Mouse (Mus musculus) liver, embryonic 16.5 days (tissue): ENCODE data around the gene Capn7. TPM values are rescaled to one million over a fixed set of nuclear protein-coding genes. Genes with fewer than 3 reads are reported as not detected.

ENCODE experiments used
- ATAC-seq: fragments of 200-750 bp; cut with Nextera tagmentation; 2 replicates; pipeline ENCODE4 v1.8.0; 2017; ENCODE audit warnings: low read depth, mild to moderate bottlenecking, moderate number of reproducible peaks, moderate library complexity
- H3K27ac ChIP-seq: fragments of 300-500 bp; sonication (generic); 2 replicates; pipeline ENCODE4 v1.5.1; 2014; ENCODE audit warnings: mild to moderate bottlenecking, low read length
- H3K27me3 ChIP-seq: fragments of 300-500 bp; sonication (generic); 2 replicates; pipeline ENCODE4 v1.6.1; 2014; ENCODE audit warnings: low read depth, low read length, mixed read lengths; ENCODE audit not compliant: control insufficient read depth, insufficient read depth
- H3K36me3 ChIP-seq: fragments of 300-500 bp; sonication (generic); 2 replicates; pipeline ENCODE4 v1.6.1; 2014; ENCODE audit warnings: mild to moderate bottlenecking; ENCODE audit not compliant: control insufficient read depth, insufficient read depth
- H3K4me1 ChIP-seq: fragments of 300-500 bp; sonication (generic); 2 replicates; pipeline ENCODE4 v1.6.1; 2014; ENCODE audit warnings: low read depth, low read length, mixed read lengths; ENCODE audit not compliant: control insufficient read depth
- H3K4me2 ChIP-seq: fragments of 300-500 bp; sonication (generic); 2 replicates; pipeline ENCODE4 v1.6.1; 2014; ENCODE audit warnings: low read depth, low read length, mixed read lengths
- H3K4me3 ChIP-seq: fragments of 300-500 bp; sonication (generic); 2 replicates; pipeline ENCODE4 v1.5.1; 2014; ENCODE audit warnings: low read depth, mild to moderate bottlenecking, low read length
- H3K9ac ChIP-seq: fragments of 300-500 bp; sonication (generic); 2 replicates; pipeline ENCODE4 v1.6.1; 2014; ENCODE audit warnings: low read depth, low read length
- H3K9me3 ChIP-seq: fragments of 300-500 bp; sonication (generic); replicated peaks from 2 replicates; pipeline ENCODE4 v1.6.1; 2016; ENCODE audit warnings: low read length; ENCODE audit not compliant: control insufficient read depth
- WGBS: fragments of 180-500 bp; shearing (Covaris S2); extraction: QIAGEN DNeasy Blood & Tissue Kit; methylation state at CpG from one replicate; pipeline ENCODE4 v1.1.7; 2014; ENCODE audit not compliant: insufficient replicate concordance; 5-methylcytosine and 5-hydroxymethylcytosine counted together
- polyA plus RNA-seq: library from polyadenylated mRNA; unstranded; fragments of >200 nt; fragmentation: Nextera tagmentation; extraction: Ambion mirVana; gene quantifications from 2 replicates; pipeline ENCODE4 v1.2.1, GENCODE M21; 2015

Capn7 gene
- polyA plus RNA-seq, 1 experiment from 2014 or later: 15.0 TPM

DNA sequence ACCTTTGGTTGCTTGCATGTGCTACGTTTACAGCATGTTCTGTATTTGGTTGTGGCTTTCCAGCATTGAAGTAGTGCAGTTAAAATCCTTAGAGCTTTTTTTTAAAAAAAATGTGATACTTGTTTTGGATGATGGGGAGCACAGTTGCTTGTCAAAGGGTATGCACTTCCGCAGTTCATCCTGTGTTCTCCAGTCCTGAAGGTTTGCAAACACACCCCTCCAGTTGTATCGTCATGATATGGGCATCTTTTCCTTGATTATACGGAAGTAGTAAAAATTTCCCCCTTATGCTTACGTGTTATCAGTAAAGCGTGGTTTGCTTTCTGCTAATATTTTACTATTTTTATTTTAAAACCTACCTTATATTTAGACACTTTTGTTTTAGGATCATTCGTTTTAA is 968 bp downstream of the Capn7 start:
- Histone ChIP-seq H3K4me3 (peak overlapping the region; percentile 94), H3K4me1 (peaks cover 19% of the 10 kb centered on the region), H3K27ac (peak overlapping the region; percentile 90), H3K4me2 (peak overlapping the region; percentile 75), H3K9me3 (no peaks in the 10 kb centered on the region), H3K9ac (peak overlapping the region; percentile 90), H3K36me3 (no peaks in the 10 kb centered on the region; the same call in 1 of the 2 replicates), H3K27me3 (no peaks in the 10 kb centered on the region)
- WGBS: 10% methylated on average over 7 of the region's 7 CpGs
- ATAC-seq: no peak

DNA sequence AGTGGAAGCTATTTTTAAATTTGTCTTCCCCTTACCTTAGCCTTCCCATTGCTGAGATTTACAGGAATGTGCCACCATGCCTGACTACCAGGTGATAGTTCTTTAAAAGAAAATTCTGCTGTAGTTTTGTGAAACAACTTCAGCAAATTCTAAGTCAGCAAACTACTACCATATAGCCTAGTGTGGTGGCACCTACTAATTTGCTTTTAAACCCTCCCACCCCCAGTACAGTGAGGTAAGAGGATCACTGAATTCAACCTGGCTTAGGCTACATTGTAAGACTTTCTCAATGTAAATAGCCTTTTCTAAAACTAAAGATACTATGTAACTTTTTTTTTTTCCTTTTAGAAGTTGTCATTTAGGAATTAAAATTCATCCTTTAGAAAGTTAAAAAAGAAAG is 1.5 kb downstream of the Capn7 start:
- ATAC-seq: no peak
- H3K27ac ChIP-seq: no peak overlapping the region
- no peaks in the 10 kb centered on the region for H3K27me3 ChIP-seq
- H3K4me1 ChIP-seq: peaks cover 19% of the 10 kb centered on the region
- H3K9ac ChIP-seq: no peak overlapping the region; the same call in 1 of the 2 replicates
- no peaks in the 10 kb centered on the region for H3K9me3 ChIP-seq
- peak overlapping the region; percentile 94 for H3K4me3 ChIP-seq
- H3K4me2 ChIP-seq: peak overlapping the region; percentile 75
- no peaks in the 10 kb centered on the region; the same call in 1 of the 2 replicates for H3K36me3 ChIP-seq

DNA sequence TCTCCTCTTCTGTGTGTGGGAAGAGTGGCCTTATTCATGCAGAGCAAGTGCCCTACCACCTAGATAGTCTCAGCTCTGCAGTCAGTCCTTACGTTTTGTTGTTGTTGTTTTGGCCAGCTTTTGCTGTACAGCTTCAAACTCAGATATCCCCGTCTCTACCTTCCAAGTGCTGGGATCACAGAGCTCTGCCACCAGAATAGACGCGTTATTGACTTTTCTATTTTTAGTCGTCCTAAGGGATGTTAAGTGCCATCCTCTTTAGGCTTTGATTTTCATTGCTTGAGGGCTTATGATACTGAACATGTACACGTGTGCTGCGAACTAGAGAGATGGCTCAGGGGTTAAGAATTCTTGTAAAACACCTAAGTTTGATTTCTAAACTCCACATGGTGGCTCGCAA is 6.8 kb downstream of the Capn7 start:
- Histone ChIP-seq H3K9ac (no peak overlapping the region), H3K36me3 (peaks cover 13% of the 10 kb centered on the region), H3K4me3 (no peak overlapping the region), H3K27ac (no peak overlapping the region), H3K27me3 (no peaks in the 10 kb centered on the region), H3K4me1 (peaks cover 7% of the 10 kb centered on the region; the same call in 1 of the 2 replicates), H3K9me3 (no peaks in the 10 kb centered on the region), H3K4me2 (no peak overlapping the region)
- 71% methylated on average over 8 of the region's 8 CpGs for WGBS
- no peak for ATAC-seq

DNA sequence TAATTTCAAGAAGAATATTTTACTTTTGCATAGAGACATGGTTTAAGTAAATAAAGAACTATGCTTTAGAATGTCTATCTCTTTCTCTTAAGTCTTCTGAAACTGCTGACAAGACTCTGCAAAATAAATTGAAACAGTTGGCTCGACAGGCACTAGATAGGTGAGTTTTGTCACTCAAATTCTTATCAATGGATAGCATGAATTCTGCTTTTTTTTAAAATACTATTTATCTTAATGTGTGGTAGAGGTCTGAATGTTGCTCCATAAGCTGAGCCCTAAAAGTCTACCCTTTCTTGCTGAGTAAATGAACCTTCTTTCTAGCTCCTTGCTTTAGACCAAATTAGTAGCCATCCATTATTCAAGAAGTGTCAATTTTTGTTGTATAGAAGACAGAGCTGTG is 8.9 kb downstream of the Capn7 start:
- 15% methylated on average over 1 of the region's 1 CpGs for WGBS
- no peaks in the 10 kb centered on the region for H3K9me3 ChIP-seq
- peaks cover 13% of the 10 kb centered on the region for H3K36me3 ChIP-seq
- ATAC-seq: 0 out of 2 replicates have a peak, but pooled peaks have one; percentile 39
- no peak overlapping the region for H3K9ac ChIP-seq
- H3K27ac ChIP-seq: no peak overlapping the region
- peaks cover 2% of the 10 kb centered on the region; the same call in 1 of the 2 replicates for H3K4me1 ChIP-seq
- H3K4me3 ChIP-seq: no peak overlapping the region
- no peaks in the 10 kb centered on the region for H3K27me3 ChIP-seq
- H3K4me2 ChIP-seq: no peak overlapping the region

DNA sequence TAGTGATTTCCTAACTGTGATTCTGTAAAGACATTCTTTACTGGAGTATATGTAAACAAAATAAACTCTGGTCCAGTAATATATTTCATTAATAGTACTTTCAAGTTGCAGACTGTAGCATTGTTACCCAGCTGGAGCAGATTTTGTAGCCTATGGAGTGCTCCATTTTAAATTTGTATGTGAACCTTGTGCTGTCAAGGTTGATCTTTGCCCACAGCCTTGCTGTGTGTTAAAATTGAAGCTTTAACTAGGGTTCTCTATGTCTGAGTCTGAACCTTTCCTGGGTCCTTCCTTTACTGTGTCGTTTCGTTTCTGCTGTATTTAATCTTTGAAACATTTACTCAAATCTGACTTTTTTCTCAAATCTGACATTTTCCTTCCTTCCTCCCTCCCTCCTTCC is 25.8 kb downstream of the Capn7 start:
- 59% methylated on average over 2 of the region's 2 CpGs for WGBS
- H3K27ac ChIP-seq: no peak overlapping the region
- no peak overlapping the region for H3K9ac ChIP-seq
- no peak for ATAC-seq
- H3K9me3 ChIP-seq: no peaks in the 10 kb centered on the region
- H3K4me3 ChIP-seq: no peak overlapping the region
- H3K4me2 ChIP-seq: no peak overlapping the region
- H3K27me3 ChIP-seq: no peaks in the 10 kb centered on the region
- H3K36me3 ChIP-seq: peaks cover 23% of the 10 kb centered on the region
- H3K4me1 ChIP-seq: no peaks in the 10 kb centered on the region

DNA sequence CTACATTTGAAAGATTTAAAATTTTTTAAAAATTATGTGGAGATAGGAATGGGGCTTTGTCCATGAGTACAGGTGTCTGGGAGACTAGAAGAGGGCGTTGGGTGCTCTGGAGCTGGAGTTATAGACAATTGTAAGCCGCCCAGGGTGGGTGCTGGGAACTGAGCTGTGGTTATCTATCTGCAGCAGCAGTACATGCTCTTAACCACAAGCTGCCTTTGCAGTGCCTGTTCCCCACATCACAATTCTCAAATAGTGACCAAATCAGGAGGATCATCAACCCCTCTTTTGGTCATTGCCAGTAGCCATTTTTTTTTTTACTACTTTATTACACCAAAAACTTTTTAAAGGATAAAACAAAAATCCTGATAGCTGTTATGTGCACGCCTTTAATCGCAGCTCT is 28.2 kb downstream of the Capn7 start:
- no peaks in the 10 kb centered on the region for H3K27me3 ChIP-seq
- H3K9ac ChIP-seq: no peak overlapping the region
- 58% methylated on average over 4 of the region's 4 CpGs for WGBS
- peak; percentile 71 for ATAC-seq
- H3K4me3 ChIP-seq: no peak overlapping the region
- H3K4me2 ChIP-seq: no peak overlapping the region
- no peaks in the 10 kb centered on the region for H3K9me3 ChIP-seq
- no peak overlapping the region for H3K27ac ChIP-seq
- no peaks in the 10 kb centered on the region for H3K4me1 ChIP-seq
- H3K36me3 ChIP-seq: peaks cover 18% of the 10 kb centered on the region

DNA sequence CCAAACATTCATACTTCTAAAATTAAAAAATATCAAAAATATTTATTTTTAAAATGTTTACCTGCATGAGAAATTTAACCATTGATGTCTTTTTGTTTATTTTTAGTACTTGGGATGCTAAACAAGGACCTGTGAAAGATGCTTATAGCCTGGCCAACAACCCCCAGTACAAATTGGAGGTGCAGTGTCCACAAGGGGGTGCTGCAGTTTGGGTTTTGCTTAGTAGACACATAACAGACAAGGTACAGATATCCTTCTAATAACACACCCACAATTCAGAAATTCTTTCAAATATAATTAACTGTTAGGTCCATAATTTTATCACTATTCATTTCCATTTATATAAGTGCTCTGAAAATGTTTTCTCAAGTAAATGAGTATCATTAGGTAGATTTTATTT is 28.9 kb downstream of the Capn7 start:
- Histone ChIP-seq H3K36me3 (peaks cover 20% of the 10 kb centered on the region), H3K9ac (no peak overlapping the region), H3K4me2 (no peak overlapping the region), H3K27me3 (no peaks in the 10 kb centered on the region), H3K27ac (no peak overlapping the region), H3K4me1 (no peaks in the 10 kb centered on the region), H3K4me3 (no peak overlapping the region), H3K9me3 (no peaks in the 10 kb centered on the region)
- ATAC-seq: no peak

DNA sequence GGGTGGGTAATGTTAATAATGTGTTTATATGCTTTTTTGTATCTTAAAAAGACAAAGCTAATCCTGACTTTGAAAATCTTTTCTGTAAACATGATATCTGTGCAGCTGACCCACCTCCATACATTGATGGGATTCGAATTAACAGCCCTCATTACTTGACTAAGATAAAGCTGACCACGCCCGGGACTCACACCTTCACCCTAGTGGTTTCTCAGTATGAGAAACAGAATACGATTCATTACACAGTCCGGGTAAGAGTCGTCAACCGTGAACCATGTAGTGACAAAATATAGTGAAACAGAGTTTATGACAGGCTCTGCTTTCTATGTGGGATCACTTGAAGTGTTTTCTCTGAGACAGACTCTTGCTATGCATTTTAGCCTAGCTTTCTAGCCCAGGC is 31.5 kb downstream of the Capn7 start:
- H3K27ac ChIP-seq: no peak overlapping the region
- no peak for ATAC-seq
- H3K4me3 ChIP-seq: no peak overlapping the region
- no peak overlapping the region for H3K9ac ChIP-seq
- no peaks in the 10 kb centered on the region for H3K27me3 ChIP-seq
- H3K9me3 ChIP-seq: no peaks in the 10 kb centered on the region
- H3K4me2 ChIP-seq: no peak overlapping the region
- WGBS: 69% methylated on average over 7 of the region's 7 CpGs
- no peaks in the 10 kb centered on the region for H3K4me1 ChIP-seq
- peaks cover 29% of the 10 kb centered on the region for H3K36me3 ChIP-seq

DNA sequence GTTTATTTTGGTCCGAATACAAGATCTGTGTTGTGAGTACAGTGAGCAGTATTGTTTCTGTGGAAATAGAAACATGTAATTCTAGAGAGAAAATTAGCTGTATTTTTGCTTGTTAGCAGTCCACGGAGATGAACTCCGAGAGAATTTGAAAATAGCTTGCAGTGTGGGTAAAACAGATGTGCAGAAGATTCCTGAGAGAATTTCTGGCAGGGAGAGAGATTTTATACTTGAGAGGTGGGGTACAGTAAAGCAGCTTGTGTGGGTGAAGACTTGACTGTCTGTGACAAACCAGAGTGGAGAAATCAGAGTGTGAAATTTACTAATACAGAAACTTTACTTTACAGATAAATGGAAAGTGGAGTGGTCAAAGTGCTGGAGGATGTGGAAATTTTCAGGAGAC is 32.9 kb downstream of the Capn7 start:
- Histone ChIP-seq H3K27ac (no peak overlapping the region), H3K4me3 (no peak overlapping the region), H3K27me3 (no peaks in the 10 kb centered on the region), H3K9me3 (no peaks in the 10 kb centered on the region), H3K9ac (no peak overlapping the region), H3K4me1 (no peaks in the 10 kb centered on the region), H3K36me3 (peaks cover 20% of the 10 kb centered on the region), H3K4me2 (no peak overlapping the region)
- no peak for ATAC-seq
- 70% methylated on average over 3 of the region's 3 CpGs for WGBS

DNA sequence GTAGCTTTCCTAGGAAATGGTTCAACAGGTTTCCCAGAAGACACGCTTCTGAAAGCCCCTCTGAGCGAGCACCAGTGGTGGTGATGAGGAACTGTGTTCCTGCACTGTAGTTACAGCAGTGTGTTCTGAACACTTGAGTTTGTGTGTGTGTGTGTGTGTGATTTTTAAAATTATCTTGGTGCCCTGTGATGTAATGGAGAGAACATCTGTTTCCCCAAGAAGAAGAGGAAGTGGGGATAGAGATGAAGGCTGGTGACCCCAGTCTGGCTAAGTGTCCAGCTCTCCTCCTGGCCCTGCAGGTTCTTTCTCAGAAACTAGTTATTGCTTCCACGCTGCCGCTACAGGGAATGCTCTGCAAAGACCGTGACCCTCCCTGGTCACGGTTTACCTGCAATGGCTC is 38.0 kb downstream of the Capn7 start:
- H3K27ac ChIP-seq: no peak overlapping the region
- ATAC-seq: no peak
- no peak overlapping the region for H3K9ac ChIP-seq
- no peak overlapping the region for H3K4me3 ChIP-seq
- no peaks in the 10 kb centered on the region for H3K4me1 ChIP-seq
- H3K9me3 ChIP-seq: no peaks in the 10 kb centered on the region
- peaks cover 28% of the 10 kb centered on the region for H3K36me3 ChIP-seq
- no peaks in the 10 kb centered on the region for H3K27me3 ChIP-seq
- H3K4me2 ChIP-seq: no peak overlapping the region
- 77% methylated on average over 6 of the region's 6 CpGs for WGBS
